Mouse (Mus musculus): Measurements from ENCODE around the gene Melk. TPM values are rescaled to one million over a fixed set of nuclear protein-coding genes. Genes with fewer than 3 reads are reported as not detected.
A peak's percentile ranks its signal among the peaks of the same experiment; 100 is the strongest.

The Melk gene
- polyA plus RNA-seq (2015; fragmentation: Nextera tagmentation; extraction: Ambion mirVana): 17.3 and 21.6 TPM in 2 replicates

DNA sequence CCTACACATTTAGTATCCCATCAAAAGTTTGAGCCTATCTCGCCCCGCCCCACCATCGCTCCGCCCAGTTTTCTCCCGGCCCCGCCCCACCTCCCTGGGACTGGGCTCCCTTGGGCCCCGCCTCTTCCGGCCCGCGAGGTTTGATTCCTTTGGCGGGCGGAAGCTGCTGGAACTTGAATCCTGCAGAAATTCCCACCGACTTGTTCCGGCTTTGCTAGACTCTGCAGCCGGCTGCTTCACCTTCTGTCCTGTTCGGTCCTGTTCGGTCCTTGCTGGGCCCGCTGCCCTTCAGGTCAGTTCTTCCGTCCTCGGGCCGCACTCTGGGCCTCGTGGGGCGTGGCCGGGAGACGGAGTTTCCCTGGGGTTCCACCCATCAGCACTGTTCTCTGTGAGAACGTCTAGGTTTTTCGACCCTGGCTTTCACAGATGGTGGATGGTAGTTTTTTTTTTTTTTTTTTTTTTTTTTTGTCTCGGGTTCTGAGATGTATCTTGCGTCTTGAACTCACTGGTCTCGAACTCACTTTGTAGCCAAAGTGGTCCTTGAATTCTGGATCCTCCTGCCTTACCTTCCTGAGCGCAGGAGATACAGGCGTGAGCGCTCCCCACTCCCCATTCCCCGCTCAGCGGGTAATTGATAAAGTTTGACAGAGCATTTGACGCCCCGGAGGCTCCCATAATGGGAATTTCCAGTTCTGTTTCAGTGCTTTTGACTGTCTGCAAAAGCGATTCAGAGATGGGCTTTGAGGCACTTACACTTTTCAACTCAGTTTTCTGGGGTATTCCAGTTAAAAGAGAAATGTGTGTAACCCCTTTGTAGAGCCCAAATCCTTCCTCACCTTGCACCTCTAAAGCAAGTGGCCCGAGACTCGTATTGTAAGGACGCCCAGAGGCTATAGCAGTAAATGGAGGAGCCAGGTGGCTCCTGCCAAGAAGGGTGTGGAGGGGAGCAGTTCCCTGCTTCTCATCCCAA is at the start of gene Melk:
Gene Melk, plus strand, starts transcription at position 96 of the 970 bp plus-strand sequence.
- peaks cover 8% of the 10 kb centered on the region for H3K4me1 ChIP-seq (replicated peaks; ENCODE audit: control insufficient read depth, insufficient read depth, low read length)
- under 1% methylated on average over 41 of the region's 41 CpGs for WGBS
- no peaks in the 10 kb centered on the region for H3K36me3 ChIP-seq (ENCODE audit: control insufficient read depth, insufficient read depth)
- ATAC-seq: peak; percentile 87
- H3K9me3 ChIP-seq (ENCODE audit: control insufficient read depth, low read length): no peaks in the 10 kb centered on the region
- H3K4me2 ChIP-seq (ENCODE audit: low read length): peak within 1 kb of the TSS; percentile 80
- no peaks in the 10 kb centered on the region for H3K27me3 ChIP-seq (replicated peaks; ENCODE audit: control insufficient read depth, insufficient read depth, low read length)
- peak within 1 kb of the TSS; percentile 83 for H3K4me3 ChIP-seq (replicated peaks; ENCODE audit: low read length)
- H3K9ac ChIP-seq (replicated peaks; ENCODE audit: low read depth, low read length): peak within 1 kb of the TSS; percentile 65
- no peak within 1 kb of the TSS for H3K27ac ChIP-seq (ENCODE audit: low read length)

DNA sequence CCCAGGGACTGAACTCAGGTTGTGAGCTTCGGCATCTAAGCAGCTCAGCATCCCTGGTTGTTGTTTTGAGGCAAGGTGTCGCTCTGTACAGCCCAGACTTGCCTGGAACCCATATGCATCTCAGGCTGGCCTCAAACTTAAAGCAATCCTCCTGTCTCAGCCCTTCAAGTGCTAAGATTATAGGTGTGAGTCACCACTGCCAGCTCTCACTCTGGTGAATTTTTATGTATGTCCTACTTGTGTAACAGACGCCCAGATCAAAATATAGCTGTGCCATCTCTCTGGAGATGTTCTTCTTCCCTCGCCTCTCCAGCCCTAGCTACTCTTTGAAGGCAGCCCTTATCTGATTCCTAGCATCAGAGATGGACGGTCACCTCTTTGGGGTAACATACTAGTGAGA is 49.2 kb upstream of the Melk start:
- H3K4me1 ChIP-seq (replicated peaks; ENCODE audit: control insufficient read depth, insufficient read depth, low read length): peaks cover 20% of the 10 kb centered on the region
- WGBS: 90% methylated on average over 5 of the region's 5 CpGs
- no peaks in the 10 kb centered on the region for H3K9me3 ChIP-seq (ENCODE audit: control insufficient read depth, low read length)
- H3K4me2 ChIP-seq (ENCODE audit: low read length): no peak overlapping the region
- no peaks in the 10 kb centered on the region for H3K27me3 ChIP-seq (replicated peaks; ENCODE audit: control insufficient read depth, insufficient read depth, low read length)
- no peaks in the 10 kb centered on the region for H3K36me3 ChIP-seq (ENCODE audit: control insufficient read depth, insufficient read depth)
- no peak overlapping the region for H3K9ac ChIP-seq (replicated peaks; ENCODE audit: low read depth, low read length)
- H3K4me3 ChIP-seq (replicated peaks; ENCODE audit: low read length): no peak overlapping the region
- no peak overlapping the region for H3K27ac ChIP-seq (ENCODE audit: low read length)
- no peak for ATAC-seq

DNA sequence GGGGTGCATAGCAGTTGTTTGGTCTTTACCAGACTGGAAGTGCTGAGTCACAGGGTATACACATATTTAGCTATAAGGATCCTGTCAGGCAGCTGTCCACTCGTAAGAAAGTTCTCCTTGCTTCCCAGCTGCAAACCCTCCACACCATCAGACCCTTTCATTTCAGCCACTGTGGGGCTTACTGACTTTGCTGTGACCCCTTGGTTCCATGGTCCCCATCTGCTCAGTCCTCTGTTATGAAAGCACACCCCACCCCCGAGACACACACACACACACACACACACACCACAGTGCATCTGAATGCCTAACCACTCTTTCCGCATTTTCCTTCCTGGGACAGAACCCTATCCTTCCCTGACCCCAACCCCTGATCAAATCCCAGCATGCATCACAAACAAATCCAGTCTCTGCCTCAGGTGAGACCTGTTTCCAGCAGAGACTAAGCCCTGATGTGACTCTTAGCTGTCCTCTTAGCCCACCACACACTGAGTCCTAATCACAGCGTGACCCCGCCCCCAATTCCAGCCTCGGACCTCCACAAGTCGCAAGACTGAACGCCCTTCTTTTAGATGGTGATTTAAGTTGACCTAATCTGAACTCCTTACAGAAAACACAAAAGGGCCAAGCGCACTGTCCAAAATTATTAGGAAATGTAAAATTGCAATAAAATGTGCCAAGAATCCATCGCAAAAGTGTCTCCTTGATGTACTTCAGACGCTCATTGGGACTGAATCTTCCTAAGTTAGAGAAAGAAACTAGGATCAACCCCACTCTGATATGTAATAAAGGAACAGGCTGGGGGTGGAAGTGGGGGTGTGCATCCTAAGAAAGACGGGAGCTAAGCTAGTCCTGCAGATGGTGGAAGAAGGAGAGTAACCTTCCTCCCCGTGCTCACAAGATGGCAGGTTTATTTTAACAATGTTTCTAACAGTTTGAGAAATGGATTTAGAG is 48.4 kb upstream of the Melk start:
- no peaks in the 10 kb centered on the region for H3K27me3 ChIP-seq (replicated peaks; ENCODE audit: control insufficient read depth, insufficient read depth, low read length)
- H3K4me2 ChIP-seq (ENCODE audit: low read length): no peak overlapping the region
- H3K9me3 ChIP-seq (ENCODE audit: control insufficient read depth, low read length): no peaks in the 10 kb centered on the region
- ATAC-seq: no peak
- H3K4me3 ChIP-seq (replicated peaks; ENCODE audit: low read length): no peak overlapping the region
- 11% methylated on average over 13 of the region's 13 CpGs for WGBS
- H3K27ac ChIP-seq (ENCODE audit: low read length): no peak overlapping the region
- H3K9ac ChIP-seq (replicated peaks; ENCODE audit: low read depth, low read length): no peak overlapping the region
- H3K36me3 ChIP-seq (ENCODE audit: control insufficient read depth, insufficient read depth): no peaks in the 10 kb centered on the region
- H3K4me1 ChIP-seq (replicated peaks; ENCODE audit: control insufficient read depth, insufficient read depth, low read length): peaks cover 15% of the 10 kb centered on the region

- Histone ChIP-seq H3K4me1 (replicated peaks; ENCODE audit: control insufficient read depth, insufficient read depth, low read length) (peaks cover 8% of the 10 kb centered on the region), H3K4me2 (ENCODE audit: low read length) (no peak overlapping the region), H3K27ac (ENCODE audit: low read length) (no peak overlapping the region), H3K9me3 (ENCODE audit: control insufficient read depth, low read length) (no peaks in the 10 kb centered on the region), H3K4me3 (replicated peaks; ENCODE audit: low read length) (no peak overlapping the region), H3K9ac (replicated peaks; ENCODE audit: low read depth, low read length) (no peak overlapping the region), H3K36me3 (ENCODE audit: control insufficient read depth, insufficient read depth) (no peaks in the 10 kb centered on the region), H3K27me3 (replicated peaks; ENCODE audit: control insufficient read depth, insufficient read depth, low read length) (no peaks in the 10 kb centered on the region)
- no peak for ATAC-seq
- WGBS: 15% methylated on average over 6 of the region's 6 CpGs
These were observed 47.5 kb upstream of the Melk start for GRCm38 (mm10) chr4:44253191-44253590.

GRCm38 (mm10) chr4:44254579-44254978 is 46.1 kb upstream of the Melk start:
- H3K4me2 ChIP-seq (ENCODE audit: low read length): no peak overlapping the region
- H3K27me3 ChIP-seq (replicated peaks; ENCODE audit: control insufficient read depth, insufficient read depth, low read length): no peaks in the 10 kb centered on the region
- H3K9ac ChIP-seq (replicated peaks; ENCODE audit: low read depth, low read length): no peak overlapping the region
- ATAC-seq: no peak
- H3K27ac ChIP-seq (ENCODE audit: low read length): no peak overlapping the region
- no peaks in the 10 kb centered on the region for H3K9me3 ChIP-seq (ENCODE audit: control insufficient read depth, low read length)
- 80% methylated on average over 5 of the region's 5 CpGs for WGBS
- H3K4me3 ChIP-seq (replicated peaks; ENCODE audit: low read length): no peak overlapping the region
- H3K36me3 ChIP-seq (ENCODE audit: control insufficient read depth, insufficient read depth): no peaks in the 10 kb centered on the region
- peaks cover 8% of the 10 kb centered on the region for H3K4me1 ChIP-seq (replicated peaks; ENCODE audit: control insufficient read depth, insufficient read depth, low read length)

GRCm38 (mm10) chr4:44259126-44259525 is 41.5 kb upstream of the Melk start:
- Histone ChIP-seq H3K9ac (replicated peaks; ENCODE audit: low read depth, low read length) (no peak overlapping the region), H3K9me3 (ENCODE audit: control insufficient read depth, low read length) (no peaks in the 10 kb centered on the region), H3K27ac (ENCODE audit: low read length) (no peak overlapping the region), H3K36me3 (ENCODE audit: control insufficient read depth, insufficient read depth) (no peaks in the 10 kb centered on the region), H3K4me3 (replicated peaks; ENCODE audit: low read length) (no peak overlapping the region), H3K4me2 (ENCODE audit: low read length) (no peak overlapping the region), H3K4me1 (replicated peaks; ENCODE audit: control insufficient read depth, insufficient read depth, low read length) (no peaks in the 10 kb centered on the region), H3K27me3 (replicated peaks; ENCODE audit: control insufficient read depth, insufficient read depth, low read length) (no peaks in the 10 kb centered on the region)
- ATAC-seq: no peak
- 70% methylated on average over 4 of the region's 4 CpGs for WGBS

- Histone ChIP-seq H3K27ac (ENCODE audit: low read length) (no peak overlapping the region), H3K9me3 (ENCODE audit: control insufficient read depth, low read length) (no peaks in the 10 kb centered on the region), H3K4me2 (ENCODE audit: low read length) (no peak overlapping the region), H3K27me3 (replicated peaks; ENCODE audit: control insufficient read depth, insufficient read depth, low read length) (no peaks in the 10 kb centered on the region), H3K36me3 (ENCODE audit: control insufficient read depth, insufficient read depth) (no peaks in the 10 kb centered on the region), H3K4me1 (replicated peaks; ENCODE audit: control insufficient read depth, insufficient read depth, low read length) (no peaks in the 10 kb centered on the region), H3K4me3 (replicated peaks; ENCODE audit: low read length) (no peak overlapping the region), H3K9ac (replicated peaks; ENCODE audit: low read depth, low read length) (no peak overlapping the region)
- 1% methylated on average over 10 of the region's 10 CpGs for whole genome bisulfite sequencing
- no peak for ATAC-seq
These were observed 40.4 kb upstream of the Melk start for GRCm38 (mm10) chr4:44260244-44260643.

- Histone ChIP-seq H3K4me1 (replicated peaks; ENCODE audit: control insufficient read depth, insufficient read depth, low read length) (no peaks in the 10 kb centered on the region), H3K27ac (ENCODE audit: low read length) (no peak overlapping the region), H3K27me3 (replicated peaks; ENCODE audit: control insufficient read depth, insufficient read depth, low read length) (no peaks in the 10 kb centered on the region), H3K36me3 (ENCODE audit: control insufficient read depth, insufficient read depth) (no peaks in the 10 kb centered on the region), H3K4me3 (replicated peaks; ENCODE audit: low read length) (no peak overlapping the region), H3K9ac (replicated peaks; ENCODE audit: low read depth, low read length) (no peak overlapping the region), H3K4me2 (ENCODE audit: low read length) (no peak overlapping the region), H3K9me3 (ENCODE audit: control insufficient read depth, low read length) (no peaks in the 10 kb centered on the region)
- ATAC-seq: no peak
- 86% methylated on average over 3 of the region's 3 CpGs for WGBS
These were observed 35.2 kb upstream of the Melk start for GRCm38 (mm10) chr4:44265500-44265899.

DNA sequence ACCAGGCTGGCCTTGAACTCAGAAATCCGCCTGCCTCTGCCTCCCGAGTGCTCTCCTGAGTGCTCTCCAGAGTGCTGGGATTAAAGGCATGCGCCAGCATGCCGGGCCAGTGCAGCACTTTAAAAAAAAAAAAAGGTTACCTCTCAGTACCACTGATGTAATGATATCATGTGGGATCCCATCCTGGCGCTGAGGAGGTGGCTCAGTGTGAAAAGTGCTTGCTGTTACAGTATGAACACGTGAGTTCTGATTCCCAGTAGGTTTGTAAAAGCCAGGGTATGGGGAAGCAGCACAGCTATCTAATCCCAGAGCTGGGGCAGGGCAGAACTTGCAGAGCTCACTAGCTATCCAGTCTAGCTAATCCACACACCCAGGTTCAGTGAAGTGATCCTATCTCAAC is 33.2 kb upstream of the Melk start:
- 89% methylated on average over 6 of the region's 6 CpGs for WGBS
- Histone ChIP-seq H3K36me3 (ENCODE audit: control insufficient read depth, insufficient read depth) (no peaks in the 10 kb centered on the region), H3K4me2 (ENCODE audit: low read length) (no peak overlapping the region), H3K9me3 (ENCODE audit: control insufficient read depth, low read length) (no peaks in the 10 kb centered on the region), H3K27ac (ENCODE audit: low read length) (no peak overlapping the region), H3K4me1 (replicated peaks; ENCODE audit: control insufficient read depth, insufficient read depth, low read length) (no peaks in the 10 kb centered on the region), H3K9ac (replicated peaks; ENCODE audit: low read depth, low read length) (no peak overlapping the region), H3K27me3 (replicated peaks; ENCODE audit: control insufficient read depth, insufficient read depth, low read length) (no peaks in the 10 kb centered on the region), H3K4me3 (replicated peaks; ENCODE audit: low read length) (no peak overlapping the region)
- no peak for ATAC-seq
